Mouse (Mus musculus) ES-E14 (cell line): ENCODE measurements around the gene Bend5.

Experiments used
- CHD2 ChIP-seq: IDR thresholded peaks from 2 replicates; pipeline ENCODE4 v1.6.1; 2014; ENCODE audit warnings: mild to moderate bottlenecking, low read depth, low read length, inconsistent platforms
- HCFC1 ChIP-seq: IDR thresholded peaks from 2 replicates; pipeline ENCODE4 v1.6.1; 2012; ENCODE audit warnings: low read length, inconsistent platforms, borderline replicate concordance; ENCODE audit not compliant: insufficient read depth
- MAFK ChIP-seq: IDR thresholded peaks from 2 replicates; pipeline ENCODE4 v1.6.1; 2014; ENCODE audit warnings: mild to moderate bottlenecking, low read depth, low read length, inconsistent platforms; ENCODE audit not compliant: insufficient read depth
- ZC3H11A ChIP-seq: IDR thresholded peaks from 2 replicates; pipeline ENCODE4 v1.6.1; 2012; ENCODE audit warnings: low read depth, mild to moderate bottlenecking, inconsistent platforms, low read length, borderline replicate concordance
- ZNF384 ChIP-seq: IDR thresholded peaks from 2 replicates; pipeline ENCODE4 v1.6.1; 2012; ENCODE audit warnings: low read depth, low read length, inconsistent platforms

DNA sequence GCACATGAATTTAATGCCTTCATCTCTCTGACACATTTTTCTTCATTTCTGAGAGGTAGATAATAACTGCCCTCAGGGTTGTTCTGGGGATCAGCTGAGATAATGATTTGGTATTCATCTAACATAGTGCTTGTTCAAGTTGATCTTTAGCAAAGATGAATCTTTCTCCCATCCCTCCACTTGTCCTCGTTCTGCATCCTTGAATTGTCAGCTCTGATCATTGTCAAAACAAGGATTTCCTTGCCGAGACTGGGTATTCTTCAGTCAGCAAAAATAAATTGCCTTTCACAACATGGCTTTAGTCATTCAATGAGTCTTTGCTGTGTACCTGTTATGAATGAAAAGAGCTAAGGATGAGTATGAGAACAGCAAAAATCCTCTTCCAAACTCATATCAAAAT, 47.0 kb upstream of the Bend5 start:
- TF ChIP-seq ZC3H11A = no peak
- no peak for TF ChIP-seq MAFK
- no peak for TF ChIP-seq CHD2
- TF ChIP-seq ZNF384 = no peak
- no peak for TF ChIP-seq HCFC1
